Mouse (Mus musculus) midbrain, embryonic 15.5 days (tissue): ENCODE results near the gene G430095P16Rik. TPM values are rescaled to one million over a fixed set of nuclear protein-coding genes. Genes with fewer than 3 reads are reported as not detected.

Experiments used
- ATAC-seq: fragments of 200-750 bp; cut with Nextera tagmentation; replicated peaks from 2 replicates; pipeline ENCODE4 v1.8.0; 2017; ENCODE audit warnings: moderate TSS enrichment
- H3K27ac ChIP-seq: fragments of 300-500 bp; sonication (generic); 2 replicates; pipeline ENCODE4 v1.5.1; 2015; ENCODE audit warnings: mild to moderate bottlenecking, inconsistent platforms
- H3K27me3 ChIP-seq: fragments of 300-500 bp; sonication (generic); replicated peaks from 2 replicates; pipeline ENCODE4 v1.6.1; 2015; ENCODE audit warnings: inconsistent platforms
- H3K36me3 ChIP-seq: fragments of 300-500 bp; sonication (generic); replicated peaks from 2 replicates; pipeline ENCODE4 v1.6.1; 2015; ENCODE audit warnings: inconsistent platforms
- H3K4me1 ChIP-seq: fragments of 300-500 bp; sonication (generic); 2 replicates; pipeline ENCODE4 v1.6.1; 2015; ENCODE audit warnings: inconsistent platforms
- H3K4me2 ChIP-seq: fragments of 300-500 bp; sonication (generic); 2 replicates; pipeline ENCODE4 v1.6.1; 2015; ENCODE audit warnings: inconsistent platforms, mild to moderate bottlenecking, moderate library complexity
- H3K4me3 ChIP-seq: fragments of 300-500 bp; sonication (generic); 2 replicates; pipeline ENCODE4 v1.5.1; 2015; ENCODE audit warnings: mild to moderate bottlenecking, inconsistent platforms
- H3K9ac ChIP-seq: fragments of 300-500 bp; sonication (generic); 2 replicates; pipeline ENCODE4 v1.6.1; 2015; ENCODE audit warnings: mild to moderate bottlenecking, inconsistent platforms
- H3K9me3 ChIP-seq: fragments of 300-500 bp; sonication (generic); 2 replicates; pipeline ENCODE4 v1.6.1; 2016; ENCODE audit warnings: inconsistent platforms
- WGBS: fragments of 180-500 bp; shearing (Covaris S2); methylation state at CpG from one replicate; pipeline ENCODE4 v1.1.7; 2015; ENCODE audit warnings: mixed read lengths; 5-methylcytosine and 5-hydroxymethylcytosine counted together
- polyA plus RNA-seq: library from polyadenylated mRNA; unstranded; fragments of >200 nt; fragmentation: Nextera tagmentation; extraction: Ambion mirVana; gene quantifications from 2 replicates; pipeline ENCODE4 v1.2.1, GENCODE M21; 2015

The G430095P16Rik gene
- polyA plus RNA-seq, 1 experiment from 2014 or later = 0.97 TPM

GRCm38 (mm10) chr8:84730541-84731370, 7.9 kb downstream of the G430095P16Rik start:
- Histone ChIP-seq H3K4me2 (no peak overlapping the region), H3K9me3 (no peaks in the 10 kb centered on the region), H3K27ac (peak overlapping the region; percentile 76), H3K9ac (no peak overlapping the region), H3K4me1 (peaks cover 41% of the 10 kb centered on the region), H3K27me3 (0 out of 2 replicates have a peak, but pooled peaks cover 2% of the 10 kb centered on the region), H3K4me3 (no peak overlapping the region), H3K36me3 (no peaks in the 10 kb centered on the region)
- peak; percentile 24 for ATAC-seq
- WGBS = 24% methylated on average over 9 of the region's 9 CpGs

- Histone ChIP-seq H3K4me2 (no peak overlapping the region), H3K9me3 (no peaks in the 10 kb centered on the region), H3K4me3 (no peak overlapping the region), H3K27me3 (peaks cover 6% of the 10 kb centered on the region; the same call in 1 of the 2 replicates), H3K27ac (peak overlapping the region; percentile 76), H3K9ac (no peak overlapping the region), H3K36me3 (no peaks in the 10 kb centered on the region), H3K4me1 (peaks cover 40% of the 10 kb centered on the region)
- 62% methylated on average over 11 of the region's 11 CpGs for WGBS
- ATAC-seq = no peak
These were observed 8.8 kb downstream of the G430095P16Rik start for GRCm38 (mm10) chr8:84731371-84732177.

- no peak overlapping the region for H3K4me2 ChIP-seq
- peaks cover 45% of the 10 kb centered on the region for H3K4me1 ChIP-seq
- H3K36me3 ChIP-seq = no peaks in the 10 kb centered on the region
- no peaks in the 10 kb centered on the region for H3K9me3 ChIP-seq
- WGBS = 64% methylated on average over 5 of the region's 5 CpGs
- peak overlapping the region; percentile 76; the same call in 1 of the 2 replicates for H3K27ac ChIP-seq
- H3K9ac ChIP-seq = no peak overlapping the region
- no peak for ATAC-seq
- H3K27me3 ChIP-seq = peaks cover 15% of the 10 kb centered on the region; the same call in 1 of the 2 replicates
- no peak overlapping the region for H3K4me3 ChIP-seq
These were observed 9.7 kb downstream of the G430095P16Rik start for GRCm38 (mm10) chr8:84732545-84732944.

GRCm38 (mm10) chr8:84732996-84733395, 10.2 kb downstream of the G430095P16Rik start:
- Histone ChIP-seq H3K9me3 (no peaks in the 10 kb centered on the region), H3K4me1 (peaks cover 49% of the 10 kb centered on the region), H3K9ac (no peak overlapping the region), H3K27ac (peak overlapping the region; percentile 76; the same call in 1 of the 2 replicates), H3K4me2 (no peak overlapping the region), H3K36me3 (no peaks in the 10 kb centered on the region), H3K27me3 (peaks cover 17% of the 10 kb centered on the region; the same call in 1 of the 2 replicates), H3K4me3 (no peak overlapping the region)
- no peak for ATAC-seq
- 54% methylated on average over 6 of the region's 6 CpGs for WGBS

GRCm38 (mm10) chr8:84733959-84734358, 11.2 kb downstream of the G430095P16Rik start:
- H3K4me2 ChIP-seq = no peak overlapping the region
- H3K4me3 ChIP-seq = no peak overlapping the region
- 79% methylated on average over 6 of the region's 6 CpGs for WGBS
- peaks cover 24% of the 10 kb centered on the region for H3K27me3 ChIP-seq
- no peak overlapping the region for H3K9ac ChIP-seq
- H3K4me1 ChIP-seq = peaks cover 54% of the 10 kb centered on the region
- H3K9me3 ChIP-seq = no peaks in the 10 kb centered on the region
- no peaks in the 10 kb centered on the region for H3K36me3 ChIP-seq
- no peak for ATAC-seq
- H3K27ac ChIP-seq = no peak overlapping the region

GRCm38 (mm10) chr8:84734680-84735079, 11.9 kb downstream of the G430095P16Rik start:
- H3K9ac ChIP-seq = no peak overlapping the region
- H3K4me3 ChIP-seq = no peak overlapping the region
- H3K27me3 ChIP-seq = peaks cover 29% of the 10 kb centered on the region
- H3K9me3 ChIP-seq = no peaks in the 10 kb centered on the region
- H3K27ac ChIP-seq = no peak overlapping the region
- peaks cover 59% of the 10 kb centered on the region for H3K4me1 ChIP-seq
- WGBS = 79% methylated on average over 2 of the region's 2 CpGs
- H3K36me3 ChIP-seq = no peaks in the 10 kb centered on the region
- ATAC-seq = no peak
- no peak overlapping the region for H3K4me2 ChIP-seq

- Histone ChIP-seq H3K27me3 (peaks cover 38% of the 10 kb centered on the region), H3K27ac (no peak overlapping the region), H3K9me3 (no peaks in the 10 kb centered on the region), H3K4me1 (peaks cover 54% of the 10 kb centered on the region), H3K4me2 (no peak overlapping the region), H3K9ac (no peak overlapping the region), H3K36me3 (no peaks in the 10 kb centered on the region), H3K4me3 (no peak overlapping the region)
- ATAC-seq = no peak
- WGBS = 61% methylated on average over 2 of the region's 2 CpGs
These were observed 12.8 kb downstream of the G430095P16Rik start for GRCm38 (mm10) chr8:84735597-84735996.

- Histone ChIP-seq H3K4me3 (no peak overlapping the region), H3K4me2 (no peak overlapping the region), H3K9me3 (no peaks in the 10 kb centered on the region), H3K27ac (no peak overlapping the region), H3K4me1 (peaks cover 50% of the 10 kb centered on the region), H3K9ac (no peak overlapping the region), H3K27me3 (peaks cover 47% of the 10 kb centered on the region), H3K36me3 (no peaks in the 10 kb centered on the region)
- ATAC-seq = no peak
- 78% methylated on average over 4 of the region's 4 CpGs for WGBS
These were observed 13.7 kb downstream of the G430095P16Rik start for GRCm38 (mm10) chr8:84736521-84736920.

- no peak overlapping the region for H3K27ac ChIP-seq
- 0 out of 2 replicates have a peak, but pooled peaks have one; percentile 48 for ATAC-seq
- H3K4me3 ChIP-seq = no peak overlapping the region
- peaks cover 57% of the 10 kb centered on the region for H3K27me3 ChIP-seq
- WGBS = 2% methylated on average over 16 of the region's 16 CpGs
- H3K4me1 ChIP-seq = peaks cover 50% of the 10 kb centered on the region
- no peaks in the 10 kb centered on the region for H3K36me3 ChIP-seq
- H3K9ac ChIP-seq = no peak overlapping the region
- peak overlapping the region; percentile 37 for H3K4me2 ChIP-seq
- H3K9me3 ChIP-seq = no peaks in the 10 kb centered on the region
These were observed 14.8 kb downstream of the G430095P16Rik start for GRCm38 (mm10) chr8:84737608-84738007.

GRCm38 (mm10) chr8:84738266-84738665, 15.5 kb downstream of the G430095P16Rik start:
- Histone ChIP-seq H3K4me3 (no peak overlapping the region), H3K4me2 (no peak overlapping the region), H3K27me3 (peaks cover 62% of the 10 kb centered on the region), H3K36me3 (no peaks in the 10 kb centered on the region), H3K4me1 (peaks cover 50% of the 10 kb centered on the region), H3K27ac (no peak overlapping the region), H3K9ac (no peak overlapping the region), H3K9me3 (no peaks in the 10 kb centered on the region)
- 9% methylated on average over 10 of the region's 10 CpGs for WGBS
- no peak for ATAC-seq

- Histone ChIP-seq H3K9ac (no peak overlapping the region), H3K4me1 (peaks cover 54% of the 10 kb centered on the region), H3K36me3 (no peaks in the 10 kb centered on the region), H3K4me2 (no peak overlapping the region), H3K4me3 (no peak overlapping the region), H3K27ac (no peak overlapping the region), H3K9me3 (no peaks in the 10 kb centered on the region), H3K27me3 (peaks cover 63% of the 10 kb centered on the region)
- 37% methylated on average over 10 of the region's 10 CpGs for WGBS
- ATAC-seq = no peak
These were observed 16.1 kb downstream of the G430095P16Rik start for GRCm38 (mm10) chr8:84738715-84739400.

GRCm38 (mm10) chr8:84739401-84739742, 16.6 kb downstream of the G430095P16Rik start:
- no peak overlapping the region for H3K27ac ChIP-seq

More at GRCm38 (mm10) chr8:84739401-84739742, 16.6 kb downstream of the G430095P16Rik start:
- 0% methylated on average over 1 of the region's 1 CpGs for WGBS
- H3K4me1 ChIP-seq = peaks cover 59% of the 10 kb centered on the region
- H3K4me2 ChIP-seq = no peak overlapping the region
- H3K4me3 ChIP-seq = no peak overlapping the region
- ATAC-seq = no peak
- no peaks in the 10 kb centered on the region for H3K9me3 ChIP-seq
- H3K27me3 ChIP-seq = peaks cover 68% of the 10 kb centered on the region
- H3K36me3 ChIP-seq = no peaks in the 10 kb centered on the region
- no peak overlapping the region for H3K9ac ChIP-seq
